Mouse (Mus musculus) limb, embryonic 15.5 days (tissue): ENCODE measurements around the gene Phlda1. TPM values are rescaled to one million over a fixed set of nuclear protein-coding genes. Genes with fewer than 3 reads are reported as not detected.

Experiments
- ATAC-seq: fragments of 200-750 bp; cut with Nextera tagmentation; 2 replicates; pipeline ENCODE4 v1.8.0; 2017; ENCODE audit warnings: low read depth, moderate TSS enrichment; ENCODE audit not compliant: insufficient number of reproducible peaks, low FRiP score, low TSS enrichment
- H3K27ac ChIP-seq: fragments of 300-500 bp; sonication (generic); 2 replicates; pipeline ENCODE4 v1.5.1; 2015; ENCODE audit warnings: moderate library complexity, mild to moderate bottlenecking, inconsistent platforms
- H3K27me3 ChIP-seq: fragments of 300-500 bp; sonication (generic); 2 replicates; pipeline ENCODE4 v1.6.1; 2015; ENCODE audit warnings: inconsistent platforms
- H3K36me3 ChIP-seq: fragments of 300-500 bp; sonication (generic); 2 replicates; pipeline ENCODE4 v1.6.1; 2015; ENCODE audit warnings: inconsistent platforms
- H3K4me1 ChIP-seq: fragments of 300-500 bp; sonication (generic); 2 replicates; pipeline ENCODE4 v1.6.1; 2015; ENCODE audit warnings: inconsistent platforms
- H3K4me2 ChIP-seq: fragments of 300-500 bp; sonication (generic); 2 replicates; pipeline ENCODE4 v1.6.1; 2015; ENCODE audit warnings: mild to moderate bottlenecking, inconsistent platforms
- H3K4me3 ChIP-seq: fragments of 300-500 bp; sonication (generic); 2 replicates; pipeline ENCODE4 v1.5.1; 2015; ENCODE audit warnings: mild to moderate bottlenecking, inconsistent platforms
- H3K9ac ChIP-seq: fragments of 300-500 bp; sonication (generic); 2 replicates; pipeline ENCODE4 v1.6.1; 2015; ENCODE audit warnings: inconsistent platforms
- H3K9me3 ChIP-seq: fragments of 300-500 bp; sonication (generic); 2 replicates; pipeline ENCODE4 v1.6.1; 2016; ENCODE audit warnings: inconsistent platforms
- WGBS: fragments of 180-500 bp; shearing (Covaris S2); methylation state at CpG from one replicate; pipeline ENCODE4 v1.1.7; 2015; 5-methylcytosine and 5-hydroxymethylcytosine counted together
- polyA plus RNA-seq: library from polyadenylated mRNA; unstranded; fragments of >200 nt; fragmentation: Nextera tagmentation; extraction: Ambion mirVana; gene quantifications from 2 replicates; pipeline ENCODE4 v1.2.1, GENCODE M21; 2015

The Phlda1 gene
- polyA plus RNA-seq, 1 experiment from 2014 or later: 32.1 TPM

DNA sequence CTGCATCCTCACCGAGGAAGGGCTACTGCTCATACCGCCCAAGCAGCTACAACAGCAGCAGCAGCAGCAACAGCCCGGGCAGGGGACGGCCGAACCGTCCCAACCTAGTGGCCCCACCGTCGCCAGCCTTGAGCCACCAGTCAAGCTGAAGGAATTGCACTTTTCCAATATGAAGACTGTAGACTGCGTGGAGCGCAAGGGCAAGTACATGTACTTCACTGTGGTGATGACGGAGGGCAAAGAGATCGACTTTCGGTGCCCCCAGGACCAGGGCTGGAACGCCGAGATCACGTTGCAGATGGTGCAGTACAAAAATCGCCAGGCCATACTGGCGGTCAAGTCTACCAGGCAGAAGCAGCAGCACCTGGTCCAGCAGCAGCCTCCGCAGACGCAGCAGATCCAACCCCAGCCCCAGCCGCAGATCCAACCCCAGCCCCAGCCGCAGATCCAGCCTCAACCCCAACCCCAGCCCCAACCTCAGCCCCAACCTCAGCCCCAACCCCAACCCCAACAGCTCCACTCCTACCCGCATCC, 907 bp downstream of the Phlda1 start:
- H3K4me1 ChIP-seq: peaks cover 34% of the 10 kb centered on the region
- H3K27me3 ChIP-seq: no peaks in the 10 kb centered on the region
- peak overlapping the region; percentile 83 for H3K4me3 ChIP-seq
- H3K9me3 ChIP-seq: no peaks in the 10 kb centered on the region
- peak overlapping the region; percentile 89 for H3K9ac ChIP-seq
- peak overlapping the region; percentile 87 for H3K4me2 ChIP-seq
- no peaks in the 10 kb centered on the region for H3K36me3 ChIP-seq
- peak overlapping the region; percentile 95 for H3K27ac ChIP-seq
- peak; percentile 7; the same call in 1 of the 2 replicates for ATAC-seq
- WGBS: under 1% methylated on average over 23 of the region's 23 CpGs

DNA sequence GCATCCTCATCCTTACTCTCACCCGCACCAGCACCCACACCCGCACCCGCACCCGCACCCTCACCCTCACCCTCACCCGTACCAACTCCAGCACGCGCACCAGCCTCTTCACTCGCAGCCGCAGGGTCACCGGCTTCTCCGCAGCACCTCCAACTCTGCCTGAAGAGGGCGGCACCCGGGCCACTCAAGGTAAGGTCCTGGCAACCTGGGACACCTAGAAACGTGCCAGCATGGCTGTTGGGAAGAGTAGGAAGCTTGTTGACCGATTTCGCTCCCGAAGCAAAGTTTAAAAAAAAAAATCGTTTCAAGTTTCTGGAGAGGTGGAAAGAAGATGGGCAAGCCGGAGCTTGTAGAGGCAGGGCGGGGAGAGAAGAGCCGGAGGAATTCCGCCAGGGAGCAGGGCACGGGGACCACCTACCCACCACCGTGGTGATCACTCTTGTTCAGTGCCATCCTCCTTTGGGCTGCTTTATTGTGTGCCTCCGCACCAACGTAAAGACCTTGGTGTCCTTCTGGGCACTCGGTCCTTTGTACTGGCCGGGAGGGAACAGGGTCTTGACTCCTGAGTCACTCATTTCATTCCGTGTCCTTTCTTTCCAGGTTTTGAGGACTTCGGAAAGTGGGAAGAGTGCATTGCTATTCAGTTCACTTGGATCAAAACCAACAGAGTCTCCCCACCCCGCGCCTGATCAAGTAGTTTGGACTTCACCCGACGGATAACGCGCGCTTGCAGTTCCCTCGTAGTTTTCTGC, 1.6 kb downstream of the Phlda1 start:
- H3K9ac ChIP-seq: peak overlapping the region; percentile 89
- no peak for ATAC-seq
- H3K36me3 ChIP-seq: no peaks in the 10 kb centered on the region
- H3K27me3 ChIP-seq: no peaks in the 10 kb centered on the region
- H3K27ac ChIP-seq: peak overlapping the region; percentile 95
- H3K4me3 ChIP-seq: peak overlapping the region; percentile 83
- no peaks in the 10 kb centered on the region for H3K9me3 ChIP-seq
- WGBS: under 1% methylated on average over 38 of the region's 38 CpGs
- H3K4me2 ChIP-seq: peak overlapping the region; percentile 87
- peaks cover 33% of the 10 kb centered on the region for H3K4me1 ChIP-seq

- Histone ChIP-seq H3K4me3 (peak overlapping the region; percentile 83), H3K4me1 (peaks cover 27% of the 10 kb centered on the region), H3K27ac (peak overlapping the region; percentile 33), H3K9ac (peak overlapping the region; percentile 89), H3K27me3 (no peaks in the 10 kb centered on the region), H3K36me3 (no peaks in the 10 kb centered on the region), H3K4me2 (peak overlapping the region; percentile 87), H3K9me3 (no peaks in the 10 kb centered on the region)
- no peak for ATAC-seq
- 9% methylated on average over 7 of the region's 7 CpGs for WGBS
These were observed 2.4 kb downstream of the Phlda1 start for GRCm38 (mm10) chr10:111508324-111509080.

GRCm38 (mm10) chr10:111509103-111509784, 3.2 kb downstream of the Phlda1 start:
- Histone ChIP-seq H3K27me3 (no peaks in the 10 kb centered on the region), H3K9me3 (no peaks in the 10 kb centered on the region), H3K27ac (0 out of 2 replicates have a peak overlapping the region, but pooled peaks have one; percentile 33), H3K4me2 (peak overlapping the region; percentile 87), H3K4me1 (peaks cover 23% of the 10 kb centered on the region), H3K4me3 (peak overlapping the region; percentile 83), H3K36me3 (no peaks in the 10 kb centered on the region), H3K9ac (no peak overlapping the region)
- 38% methylated on average over 8 of the region's 8 CpGs for WGBS
- ATAC-seq: no peak

DNA sequence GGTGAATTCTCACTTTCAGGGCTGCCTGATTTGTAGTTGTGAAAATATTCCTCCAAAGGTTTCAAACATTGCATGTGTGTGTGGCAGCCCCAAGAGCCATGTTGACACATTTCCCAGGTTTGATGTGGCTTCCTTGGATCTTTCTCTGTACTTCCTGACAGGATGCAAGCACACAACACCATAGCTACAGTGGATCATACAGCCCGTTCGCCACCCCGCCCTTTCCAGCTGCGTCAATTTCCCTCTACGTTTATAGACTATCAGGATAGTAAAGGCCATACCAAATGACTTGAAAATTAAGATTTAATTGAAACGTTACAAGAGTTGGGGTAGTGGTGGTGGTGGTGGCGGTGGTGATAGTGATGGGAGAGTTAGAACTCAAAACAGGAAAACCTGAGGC, 3.9 kb downstream of the Phlda1 start:
- ATAC-seq: no peak
- no peak overlapping the region for H3K27ac ChIP-seq
- H3K9me3 ChIP-seq: no peaks in the 10 kb centered on the region
- H3K4me1 ChIP-seq: peaks cover 23% of the 10 kb centered on the region
- no peak overlapping the region for H3K4me2 ChIP-seq
- 60% methylated on average over 7 of the region's 7 CpGs for WGBS
- no peak overlapping the region for H3K4me3 ChIP-seq
- H3K36me3 ChIP-seq: no peaks in the 10 kb centered on the region
- no peaks in the 10 kb centered on the region for H3K27me3 ChIP-seq
- H3K9ac ChIP-seq: no peak overlapping the region

DNA sequence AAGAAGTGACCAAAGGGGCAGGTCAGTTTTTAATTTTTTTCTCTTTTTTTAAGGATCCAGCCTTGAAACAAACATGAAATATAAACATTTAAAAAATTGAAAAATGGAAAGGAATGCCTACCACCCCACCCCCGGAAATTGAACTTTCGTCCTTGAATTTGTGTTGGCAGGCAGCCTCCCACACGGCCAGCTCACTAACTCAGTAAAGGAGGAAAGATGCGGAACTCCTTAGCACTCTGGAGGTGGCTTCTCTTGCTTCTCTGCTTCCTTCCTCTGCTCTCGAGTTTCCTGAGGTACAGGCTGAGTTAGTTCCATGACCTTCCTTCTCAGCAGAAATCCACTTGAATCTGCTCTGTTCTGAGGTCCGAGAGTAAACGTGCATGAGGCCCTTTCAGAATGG, 4.7 kb downstream of the Phlda1 start:
- Histone ChIP-seq H3K9me3 (no peaks in the 10 kb centered on the region), H3K9ac (no peak overlapping the region), H3K4me1 (peaks cover 23% of the 10 kb centered on the region), H3K27ac (no peak overlapping the region), H3K4me2 (no peak overlapping the region), H3K4me3 (no peak overlapping the region), H3K27me3 (no peaks in the 10 kb centered on the region), H3K36me3 (no peaks in the 10 kb centered on the region)
- ATAC-seq: no peak
- WGBS: 43% methylated on average over 7 of the region's 7 CpGs

DNA sequence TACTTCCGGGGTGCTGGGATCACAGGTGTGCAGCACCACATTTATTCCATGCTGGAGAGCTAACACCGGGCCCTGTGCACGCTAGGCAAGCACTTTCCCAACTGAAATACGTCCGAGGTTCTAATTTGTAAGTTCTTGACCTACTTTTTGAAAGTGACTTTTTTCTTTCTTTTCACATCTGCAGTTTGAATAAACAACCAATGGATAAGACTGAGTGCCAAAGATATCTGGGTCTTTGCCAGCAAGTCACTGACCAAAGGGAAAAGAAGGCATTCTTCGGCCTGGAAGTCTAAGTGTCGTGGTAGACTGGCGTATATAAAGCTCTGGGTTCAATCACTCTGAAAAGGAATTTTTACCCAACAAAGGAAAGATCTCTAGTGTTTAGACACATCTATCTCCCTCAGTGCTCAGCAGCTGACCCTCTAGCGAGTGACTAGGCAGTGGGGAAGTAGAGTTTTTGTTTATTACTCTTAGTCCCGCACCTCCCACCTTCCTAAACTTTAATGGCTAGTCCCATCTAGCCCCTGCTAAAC, 6.0 kb downstream of the Phlda1 start:
- Histone ChIP-seq H3K9me3 (no peaks in the 10 kb centered on the region), H3K4me1 (peaks cover 33% of the 10 kb centered on the region), H3K27ac (no peak overlapping the region), H3K4me3 (no peak overlapping the region), H3K27me3 (no peaks in the 10 kb centered on the region), H3K36me3 (no peaks in the 10 kb centered on the region), H3K4me2 (no peak overlapping the region), H3K9ac (no peak overlapping the region)
- WGBS: 78% methylated on average over 10 of the region's 10 CpGs
- no peak for ATAC-seq

GRCm38 (mm10) chr10:111514282-111514885, 8.3 kb downstream of the Phlda1 start:
- Histone ChIP-seq H3K36me3 (no peaks in the 10 kb centered on the region), H3K27me3 (no peaks in the 10 kb centered on the region), H3K27ac (no peak overlapping the region), H3K4me1 (peaks cover 29% of the 10 kb centered on the region), H3K9me3 (no peaks in the 10 kb centered on the region), H3K9ac (no peak overlapping the region), H3K4me2 (no peak overlapping the region), H3K4me3 (no peak overlapping the region)
- no peak for ATAC-seq
- 88% methylated on average over 5 of the region's 5 CpGs for WGBS

GRCm38 (mm10) chr10:111515071-111516010, 9.3 kb downstream of the Phlda1 start:
- H3K27ac ChIP-seq: peak overlapping the region; percentile 73; the same call in 1 of the 2 replicates
- H3K36me3 ChIP-seq: no peaks in the 10 kb centered on the region
- H3K9me3 ChIP-seq: no peaks in the 10 kb centered on the region
- no peak overlapping the region for H3K4me3 ChIP-seq
- no peak overlapping the region for H3K9ac ChIP-seq
- H3K27me3 ChIP-seq: no peaks in the 10 kb centered on the region
- 73% methylated on average over 17 of the region's 17 CpGs for WGBS
- peaks cover 29% of the 10 kb centered on the region for H3K4me1 ChIP-seq
- no peak for ATAC-seq
- no peak overlapping the region for H3K4me2 ChIP-seq

DNA sequence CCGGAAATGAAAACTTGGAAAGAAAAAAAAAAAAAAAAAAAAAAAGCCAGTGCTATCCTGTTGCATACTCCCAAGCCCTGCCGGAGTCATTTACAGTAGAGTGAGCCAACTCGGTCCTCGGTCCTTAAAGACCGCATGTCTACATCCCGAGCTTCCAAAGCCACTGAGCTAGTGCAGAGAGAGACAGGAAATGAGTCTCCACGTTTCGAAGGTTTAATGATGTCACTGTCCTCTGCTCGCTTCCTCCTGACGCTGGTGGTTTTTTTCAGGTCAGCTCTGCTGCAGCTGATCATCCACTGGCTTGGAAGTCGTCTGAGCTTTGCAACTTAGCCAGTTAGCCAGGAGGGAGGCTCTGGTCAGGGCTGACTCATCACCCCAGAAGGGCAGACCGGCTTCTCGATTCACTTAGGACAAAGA, 10.1 kb downstream of the Phlda1 start:
- no peak overlapping the region for H3K4me2 ChIP-seq
- no peak overlapping the region for H3K4me3 ChIP-seq
- H3K4me1 ChIP-seq: peaks cover 25% of the 10 kb centered on the region
- no peaks in the 10 kb centered on the region for H3K9me3 ChIP-seq
- H3K9ac ChIP-seq: no peak overlapping the region
- no peaks in the 10 kb centered on the region for H3K36me3 ChIP-seq
- no peaks in the 10 kb centered on the region for H3K27me3 ChIP-seq
- WGBS: 38% methylated on average over 13 of the region's 13 CpGs
- peak; percentile 58 for ATAC-seq
- H3K27ac ChIP-seq: peak overlapping the region; percentile 73
